Mouse (Mus musculus) heart, postnatal 14 days (tissue): ENCODE measurements around the gene Akap8l. TPM values are rescaled to one million over a fixed set of nuclear protein-coding genes. Genes with fewer than 3 reads are reported as not detected.

Experiments
- DNase-seq, 2 experiments: peaks; one replicate each; pipeline ENCODE4 v3.0.0; 2021 to 2022
- intact Hi-C: fragments of 180-260 bp; cut with DNase I; formaldehyde crosslinking; loops from one replicate; pipeline ENCODE4 v1.15.1; 2025
- microRNA-seq, 2 experiments: library from miRNA; unstranded; fragments of <30 nt; microRNA quantifications; one replicate each; pipeline ENCODE4 v1.2.0; 2021 to 2022
- total RNA-seq, 2 experiments: library from RNA; stranded (reverse); gene quantifications; 2 replicates each; pipeline ENCODE4 v1.2.3; 2021

Akap8l gene
- total RNA-seq, 2 experiments from 2014 or later: 49.2 to 57.1 TPM

DNA sequence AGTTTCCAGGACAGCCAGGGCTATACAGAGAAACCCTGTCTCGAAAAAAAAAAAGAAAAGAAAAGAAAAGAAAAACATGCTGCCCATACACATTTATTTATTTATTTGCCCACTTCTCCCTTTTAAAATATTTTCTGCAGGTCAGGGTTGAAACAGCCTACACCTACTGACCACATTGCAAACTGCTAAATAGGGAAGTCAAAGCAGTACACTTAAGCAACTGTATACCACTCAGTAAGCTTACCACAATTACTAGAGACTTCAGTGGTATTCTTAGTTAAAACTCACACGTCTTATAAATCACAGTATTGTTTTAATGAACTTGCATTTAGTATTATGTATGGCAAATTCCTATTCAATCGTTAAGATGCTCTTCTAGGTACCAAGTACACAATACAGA, 69.8 kb downstream of the Akap8l start:
- no peak for DNase-seq
- intact Hi-C loops: loop anchor here (5.0 kb wide), 2 partner anchors 43 to 58 kb away; no protein-coding TSS in a partner anchor

DNA sequence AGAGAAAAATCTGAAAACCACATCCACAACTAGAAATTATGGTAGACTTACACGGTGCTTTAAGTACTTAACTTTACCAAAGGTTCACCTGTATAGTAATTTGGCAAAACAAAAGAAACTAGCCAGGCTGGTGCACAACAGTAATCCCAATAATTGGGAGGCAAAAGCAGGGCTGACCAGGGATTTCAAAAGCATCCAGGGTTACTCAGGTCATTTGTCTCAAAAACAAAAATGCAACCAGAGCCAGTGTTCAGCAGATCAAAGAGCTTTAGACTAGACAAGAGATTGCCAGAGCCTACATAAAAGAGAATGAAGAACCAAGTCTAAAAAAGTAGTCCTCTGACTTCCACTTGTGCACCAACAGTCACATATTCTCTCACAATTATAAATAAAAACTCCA, 73.2 kb downstream of the Akap8l start:
- no peak for DNase-seq
- intact Hi-C loops: no loop called here

DNA sequence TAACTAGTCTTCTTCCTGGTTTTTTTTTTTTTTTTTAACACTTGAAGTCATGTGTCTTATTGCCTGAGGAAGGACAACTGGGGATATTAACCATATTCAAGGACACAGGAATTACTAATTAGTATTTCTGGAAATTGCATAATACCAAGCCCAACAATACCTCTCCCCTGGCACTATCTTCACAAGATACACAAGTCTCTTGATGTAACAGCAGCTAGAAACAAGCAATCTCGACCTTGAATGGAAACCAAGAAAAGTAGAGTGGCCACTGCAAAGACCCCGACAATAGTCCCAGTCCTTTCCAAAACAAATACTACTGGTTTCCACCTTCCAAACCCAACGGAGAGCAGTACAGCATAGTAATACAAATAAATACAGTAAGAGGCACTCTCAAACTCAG, 74.8 kb downstream of the Akap8l start:
- intact Hi-C loops: no loop called here

More for the DNA sequence above, 74.8 kb downstream of the Akap8l start:
- DNase-seq: no peak

Small RNA genes within 50 kb of the gene (microRNA-seq; reads per million reads assigned to microRNA genes)
- gene Gm22201: 0 reads per million in 2 experiments

Other genes starting within 250 kb of the Akap8l start
- 10 to 100 TPM; 43.3 to 44.2 TPM for gene Notch3, start 183.8 kb downstream of the Akap8l start, total RNA-seq
- under 1 TPM; 0.88 to 0.95 TPM for gene Ephx3, start 161.1 kb downstream of the Akap8l start, total RNA-seq
- gene Brd4, start 65.9 kb downstream of the Akap8l start, total RNA-seq: 10 to 100 TPM; 64.0 to 67.4 TPM
- gene Akap8, start 29.4 kb downstream of the Akap8l start, total RNA-seq: 10 to 100 TPM; 50.0 to 62.5 TPM
- gene Wiz, start 38.8 kb upstream of the Akap8l start, total RNA-seq: 10 to 100 TPM; 22.4 to 23.4 TPM
- gene Rasal3, start 53.0 kb upstream of the Akap8l start, total RNA-seq: 1 to 10 TPM; 1.3 to 4.7 TPM
- gene Pglyrp2, start 73.6 kb upstream of the Akap8l start, total RNA-seq: under 1 TPM; 0.24 to 0.93 TPM
- gene Cyp4f39, start 102.1 kb upstream of the Akap8l start, total RNA-seq: under 1 TPM; 0.22 to 0.48 TPM
- gene Cyp4f17, start 155.4 kb upstream of the Akap8l start, total RNA-seq: 1 to 10 TPM; 5.2 to 6.7 TPM
- 10 to 100 TPM in 1 of 2 experiments, 1 to 10 TPM in 1; 6.5 to 10.7 TPM for gene Cyp4f16, start 186.0 kb upstream of the Akap8l start, total RNA-seq